Mouse (Mus musculus): ENCODE measurements around the gene Grik4.

The Grik4 gene

GRCm38 (mm10) chr9:42548981-42549380 is 395.3 kb downstream of the Grik4 start:
- no peak for DNase-seq

GRCm38 (mm10) chr9:42544521-42544920 is 399.8 kb downstream of the Grik4 start:
- DNase-seq, result no peak

GRCm38 (mm10) chr9:42533491-42533890 is 410.8 kb downstream of the Grik4 start:
- no peak for DNase-seq

GRCm38 (mm10) chr9:42533041-42533440 is 411.3 kb downstream of the Grik4 start:
- DNase-seq, result peak; percentile 15

GRCm38 (mm10) chr9:42531951-42532350 is 412.3 kb downstream of the Grik4 start:
- no peak for DNase-seq

GRCm38 (mm10) chr9:42530221-42531152 is 413.8 kb downstream of the Grik4 start:
- DNase-seq, result no peak

- DNase-seq, result peak; percentile 71
Observed at GRCm38 (mm10) chr9:42520587-42521084, 423.7 kb downstream of the Grik4 start.

GRCm38 (mm10) chr9:42518163-42518562 is 426.1 kb downstream of the Grik4 start:
- DNase-seq, result no peak

GRCm38 (mm10) chr9:42513159-42513558 is 431.1 kb downstream of the Grik4 start:
- DNase-seq, result no peak

GRCm38 (mm10) chr9:42512312-42512711 is 432.0 kb downstream of the Grik4 start:
- no peak for DNase-seq

GRCm38 (mm10) chr9:42508235-42508634 is 436.1 kb downstream of the Grik4 start:
- DNase-seq, result no peak

GRCm38 (mm10) chr9:42507709-42508108 is 436.6 kb downstream of the Grik4 start, which contains the start of gene Tbcel:
Gene Tbcel, minus strand, starts transcription at chr9:42507809.
- no peak for DNase-seq

- DNase-seq, result no peak
Observed at GRCm38 (mm10) chr9:42507022-42507421, 437.3 kb downstream of the Grik4 start.

- DNase-seq, result no peak
Observed at GRCm38 (mm10) chr9:42504971-42505510, 439.3 kb downstream of the Grik4 start.

GRCm38 (mm10) chr9:42504559-42504958 is 439.7 kb downstream of the Grik4 start:
- no peak for DNase-seq

GRCm38 (mm10) chr9:42503709-42504108 is 440.6 kb downstream of the Grik4 start:
- DNase-seq, result no peak

GRCm38 (mm10) chr9:42496296-42496695 is 448.0 kb downstream of the Grik4 start:
- DNase-seq, result no peak

- no peak for DNase-seq
Observed at GRCm38 (mm10) chr9:42491780-42492179, 452.5 kb downstream of the Grik4 start.

GRCm38 (mm10) chr9:42490589-42491382 is 453.5 kb downstream of the Grik4 start:
- DNase-seq, result no peak

GRCm38 (mm10) chr9:42488071-42488470 is 456.2 kb downstream of the Grik4 start:
- peak; percentile 76 for DNase-seq

GRCm38 (mm10) chr9:42486913-42487312 is 457.4 kb downstream of the Grik4 start:
- DNase-seq, result no peak

- DNase-seq, result no peak
Observed at GRCm38 (mm10) chr9:42484667-42485066, 459.6 kb downstream of the Grik4 start.

GRCm38 (mm10) chr9:42482944-42483343 is 461.3 kb downstream of the Grik4 start:
- no peak for DNase-seq

Measured in thymus, postnatal 25 days (tissue).